Mouse (Mus musculus) erythroblast, embryonic 14.5 days (primary cell): Measurements from ENCODE around the gene Olfr616.

Source experiments
- GATA1 ChIP-seq: IDR thresholded peaks from 2 replicates; pipeline ENCODE4 v1.6.1; 2012; ENCODE audit warnings: low read length, inconsistent platforms, mixed read lengths
- TAL1 ChIP-seq: IDR thresholded peaks from 3 replicates; pipeline ENCODE4 v1.6.1; 2012; ENCODE audit warnings: low read length, inconsistent platforms, mixed read lengths

DNA sequence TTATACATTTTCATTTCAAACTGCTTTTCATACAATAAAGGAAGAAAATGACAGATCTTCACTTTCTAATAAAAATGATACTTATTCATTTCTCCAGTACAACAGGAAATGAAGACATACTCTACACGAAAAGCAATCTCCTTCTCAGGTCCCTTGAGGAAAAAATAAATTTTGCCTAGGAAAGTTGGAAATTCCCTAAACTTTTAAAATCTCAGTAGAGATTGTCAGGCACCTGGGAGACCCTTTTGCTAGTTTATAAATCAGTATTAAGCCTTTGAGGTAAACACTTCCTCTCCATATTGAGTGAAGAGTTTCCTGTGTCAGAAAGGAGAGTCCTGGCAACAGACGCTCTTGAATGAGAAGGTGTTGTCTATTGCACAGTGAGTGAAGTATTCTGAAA is 21.2 kb downstream of the Olfr616 start, which contains the start of gene Olfr613:
- TF ChIP-seq GATA1 (no peak), TAL1 (no peak)
